Mouse (Mus musculus) left cerebral cortex, postnatal 14 days (tissue): Measurements from ENCODE around the gene Scn1b. TPM values are rescaled to one million over a fixed set of nuclear protein-coding genes. Genes with fewer than 3 reads are reported as not detected.

Experiments
- DNase-seq, 2 experiments: peaks; one replicate each; pipeline ENCODE4 v3.0.0; 2021 to 2022; ENCODE audit warnings: low spot score in 2 of 2, mixed read lengths in 1 of 2
- intact Hi-C: fragments of 180-260 bp; cut with DNase I; formaldehyde crosslinking; loops from one replicate; pipeline ENCODE4 v1.15.1; 2025
- total RNA-seq, 2 experiments: library from RNA; stranded (reverse); gene quantifications; 2 replicates each; pipeline ENCODE4 v1.2.3; 2021

Gene Scn1b
- total RNA-seq, 2 experiments from 2014 or later: 359 to 374 TPM

DNA sequence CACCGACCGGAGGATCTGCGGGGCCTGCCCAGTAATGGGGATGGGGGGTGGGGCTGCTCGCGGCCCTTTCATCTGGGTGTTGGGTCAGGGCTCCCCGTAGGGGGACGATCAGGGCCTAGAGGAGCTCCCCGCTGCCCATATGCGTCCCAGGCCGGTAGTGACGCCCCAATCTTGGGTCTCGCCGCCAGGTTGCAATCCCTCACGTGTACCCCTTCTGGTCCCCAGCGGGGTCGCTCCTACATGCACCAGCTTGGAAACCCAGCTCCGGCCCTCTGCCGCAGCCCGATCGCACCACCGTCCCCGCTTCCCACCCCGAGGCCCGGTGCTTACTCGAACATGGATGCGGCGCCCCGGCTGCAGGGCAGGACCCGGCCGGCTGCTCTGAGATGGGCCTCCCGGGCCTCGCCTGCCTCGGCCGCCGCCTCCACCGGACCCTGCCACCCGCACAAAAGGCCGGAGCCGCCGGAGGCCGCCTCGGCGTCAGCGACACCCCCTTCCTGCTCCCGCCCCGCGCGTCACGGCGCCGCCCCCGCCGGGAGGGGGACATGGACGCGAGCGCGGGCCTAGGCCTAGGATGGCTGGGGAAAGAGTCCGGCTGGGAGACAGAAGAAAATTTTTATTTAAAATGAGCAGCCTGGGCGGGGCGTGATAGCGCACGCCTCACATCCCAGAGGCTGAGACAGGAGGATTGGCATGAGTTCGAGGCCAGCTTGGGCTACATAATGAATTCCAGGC is 23.9 kb upstream of the Scn1b start:
- intact Hi-C loops: no loop called here
- DNase-seq: peak; percentile 79 to 87

DNA sequence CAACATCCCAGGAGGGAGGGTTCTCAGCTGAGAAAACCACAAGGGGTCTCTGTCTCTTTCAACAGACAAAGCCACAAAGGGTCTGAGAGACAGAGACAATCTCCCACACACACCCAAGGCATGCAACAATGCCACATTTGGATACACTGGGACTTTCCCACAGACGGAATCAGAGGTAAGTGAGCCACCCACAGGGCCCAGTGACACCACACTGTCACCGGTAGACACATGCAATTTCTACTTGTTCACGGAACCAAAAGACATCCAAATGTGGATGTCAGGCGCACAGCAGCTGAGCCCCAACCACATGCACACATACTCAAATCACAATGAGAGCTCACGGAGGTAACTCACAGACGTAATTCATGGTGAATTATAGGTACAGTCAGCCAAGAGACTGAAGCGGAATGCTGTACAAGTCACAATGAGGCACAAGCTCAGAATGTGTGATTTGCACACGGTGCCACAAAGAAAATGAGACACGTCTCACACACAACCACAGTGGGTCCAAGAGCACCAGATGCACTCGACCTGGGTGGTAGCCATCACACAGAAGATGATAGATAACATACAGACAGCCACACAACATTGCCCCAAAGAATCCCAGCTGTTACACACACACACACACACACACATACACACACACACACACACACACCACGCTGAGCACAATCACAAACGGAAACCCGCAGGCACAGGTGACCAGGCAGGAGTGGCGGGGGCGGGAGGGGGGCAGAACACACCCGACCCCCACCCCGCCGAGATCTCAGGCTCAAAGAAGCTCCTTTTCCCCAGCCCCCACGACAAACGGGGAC is 23.2 kb upstream of the Scn1b start:
- intact Hi-C loops: no loop called here
- DNase-seq: peak in 1 of 2 experiments; percentile 86

GRCm38 (mm10) chr7:31149271-31149670 is 22.5 kb upstream of the Scn1b start:
- intact Hi-C loops: no loop called here
- DNase-seq: no peak

- intact Hi-C loops: no loop called here
- DNase-seq: peak in 1 of 2 experiments; percentile 51
Measured at GRCm38 (mm10) chr7:31148756-31149155, 22.0 kb upstream of the Scn1b start.

GRCm38 (mm10) chr7:31148086-31148485 is 21.3 kb upstream of the Scn1b start:
- intact Hi-C loops: no loop called here
- DNase-seq: no peak

- DNase-seq: no peak
- intact Hi-C loops: no loop called here
Measured at GRCm38 (mm10) chr7:31145596-31146160, 18.9 kb upstream of the Scn1b start.

DNA sequence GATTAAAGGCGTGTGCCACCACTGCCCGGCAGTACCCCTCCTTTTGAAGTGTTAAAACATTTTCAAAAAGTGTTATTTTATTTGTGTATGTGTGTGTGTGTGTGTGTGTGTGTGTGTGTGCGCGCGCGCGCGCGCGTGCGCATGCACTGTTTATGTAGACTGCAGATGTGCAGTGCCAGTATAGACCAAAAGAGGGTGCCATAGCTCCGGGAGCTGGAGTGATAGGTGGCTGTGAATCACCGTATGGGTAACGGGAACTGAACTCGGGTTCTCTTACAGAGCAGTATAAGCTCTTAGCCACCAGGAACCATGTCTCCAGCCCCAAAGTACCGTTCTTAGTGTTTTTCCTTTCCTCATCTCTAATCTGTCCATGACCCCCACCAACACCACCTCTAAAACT is 18.1 kb upstream of the Scn1b start:
- DNase-seq: peak in 1 of 2 experiments; percentile 13
- intact Hi-C loops: no loop called here

GRCm38 (mm10) chr7:31140941-31141340 is 14.1 kb upstream of the Scn1b start:
- no peak for DNase-seq
- intact Hi-C loops: no loop called here

DNA sequence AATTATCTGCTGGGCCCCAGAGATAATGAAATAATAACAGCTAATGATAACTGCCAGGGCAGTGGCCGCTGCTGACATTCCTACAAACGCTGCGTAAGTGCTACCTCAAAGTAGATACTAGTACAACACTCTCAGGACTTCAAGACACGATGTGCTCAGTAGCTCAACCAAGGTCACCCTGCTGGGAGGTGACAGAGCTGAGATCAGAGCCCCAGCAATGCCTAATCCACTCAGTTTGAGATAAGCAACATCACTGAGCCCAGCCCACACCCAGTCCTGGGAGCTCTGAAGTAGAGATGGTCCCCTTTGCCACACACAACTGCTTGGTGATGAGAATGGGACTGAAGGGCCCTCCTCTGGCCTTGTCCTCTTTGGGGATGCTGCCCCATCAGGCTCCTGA is 13.5 kb upstream of the Scn1b start:
- intact Hi-C loops: no loop called here
- DNase-seq: no peak

DNA sequence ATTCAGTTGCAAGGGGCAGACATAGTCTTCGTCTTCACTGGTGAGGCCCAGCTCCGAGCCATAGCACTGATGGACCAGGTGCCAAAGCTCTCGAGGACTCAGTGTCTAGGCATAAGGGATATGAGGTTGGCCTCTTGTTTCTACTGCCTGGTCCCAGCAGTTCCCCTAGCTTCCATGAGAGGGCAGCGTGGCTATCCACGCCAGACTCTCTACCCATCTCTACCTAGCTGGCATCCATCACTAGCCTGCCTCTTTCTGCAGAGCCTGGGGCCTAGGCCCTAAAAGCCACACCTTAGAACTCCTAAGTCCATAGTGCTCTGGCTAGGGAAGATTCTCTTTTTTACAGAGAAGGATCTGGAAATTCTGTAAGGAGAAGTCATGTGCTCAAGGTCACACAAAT is 13.0 kb upstream of the Scn1b start:
- peak; percentile 70 to 82 for DNase-seq
- intact Hi-C loops: no loop called here

GRCm38 (mm10) chr7:31135717-31136116 is 8.9 kb upstream of the Scn1b start:
- DNase-seq: no peak
- intact Hi-C loops: no loop called here

DNA sequence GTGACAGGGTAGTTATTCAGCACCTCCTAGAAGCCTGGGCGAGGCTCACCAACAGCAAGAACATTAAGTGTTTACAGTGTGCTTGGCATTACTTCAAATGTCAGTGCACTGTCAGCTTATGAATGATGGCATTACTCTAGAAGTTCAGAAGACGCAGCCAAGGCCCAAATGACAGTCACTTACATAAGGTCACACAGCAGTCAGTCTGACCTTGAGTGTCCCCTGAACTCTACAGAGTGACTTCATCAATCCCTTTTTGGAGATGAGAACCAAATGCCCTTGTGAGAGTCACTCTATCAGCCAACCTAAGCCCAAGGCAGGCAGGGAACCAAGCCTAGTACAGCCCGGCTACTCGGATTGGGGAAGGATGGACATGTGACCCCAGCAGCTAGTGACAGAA is 5.1 kb upstream of the Scn1b start:
- intact Hi-C loops: loop anchor here (5.0 kb wide), 1 partner anchor 45 kb away; no protein-coding TSS in a partner anchor
- no peak for DNase-seq

DNA sequence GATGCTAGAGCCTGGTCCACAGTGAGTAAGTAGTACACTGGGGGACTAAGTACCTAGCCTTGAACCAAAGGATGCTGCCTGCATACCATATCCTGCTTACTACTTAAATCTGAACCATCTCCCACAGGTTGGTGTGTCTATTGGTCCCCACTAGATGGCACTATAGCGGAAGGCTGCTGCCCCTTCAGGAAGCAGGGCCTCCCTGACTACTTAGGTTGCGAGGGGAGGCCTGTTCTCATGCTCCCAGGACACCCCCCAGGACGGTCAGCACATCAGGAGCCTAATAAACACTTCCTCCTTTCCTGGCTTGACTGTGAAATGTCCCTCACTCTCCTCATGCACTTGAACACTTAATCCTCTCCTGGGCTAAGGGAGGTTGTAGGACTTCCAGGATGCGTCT is 4.0 kb upstream of the Scn1b start:
- intact Hi-C loops: loop anchor here (5.0 kb wide), 1 partner anchor 46 kb away; no protein-coding TSS in a partner anchor
- DNase-seq: peak; percentile 65 to 74

GRCm38 (mm10) chr7:31130197-31130596 is 3.4 kb upstream of the Scn1b start:
- no peak for DNase-seq
- intact Hi-C loops: loop anchor here (5.0 kb wide), 1 partner anchor 47 kb away; no protein-coding TSS in a partner anchor

GRCm38 (mm10) chr7:31128157-31128705 is 1.4 kb upstream of the Scn1b start:
- DNase-seq: no peak
- intact Hi-C loops: no loop called here

DNA sequence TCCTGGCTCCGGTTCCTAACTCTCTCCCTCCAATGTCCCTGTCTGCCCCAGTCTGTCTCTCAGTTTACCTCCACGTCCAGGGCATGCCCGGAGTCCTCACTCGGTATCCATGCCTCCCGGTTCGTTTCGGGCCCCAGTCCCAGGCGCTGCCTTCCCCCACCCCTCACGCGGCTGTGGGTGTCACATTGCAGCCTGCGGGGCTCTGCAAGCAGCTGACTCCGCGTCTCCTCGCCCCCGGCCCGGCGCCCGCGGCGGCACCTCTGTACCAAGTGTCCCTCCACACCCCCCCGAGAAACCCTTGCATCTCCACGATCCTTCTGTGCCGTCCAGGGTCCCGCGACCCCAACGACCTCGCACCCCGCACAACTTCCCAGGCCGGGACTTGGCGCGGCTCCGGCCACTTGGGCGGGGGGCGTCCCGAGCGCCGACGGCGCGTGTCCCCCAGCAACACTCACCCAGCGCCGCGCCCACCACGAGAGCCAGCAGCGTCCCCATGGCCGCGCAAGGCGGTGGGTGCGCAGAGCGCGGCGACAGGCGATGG is 522 bp downstream of the Scn1b start:
- intact Hi-C loops: no loop called here
- DNase-seq: peak in 1 of 2 experiments; percentile 68

GRCm38 (mm10) chr7:31125116-31125515 is 1.7 kb downstream of the Scn1b start:
- intact Hi-C loops: no loop called here
- no peak for DNase-seq

DNA sequence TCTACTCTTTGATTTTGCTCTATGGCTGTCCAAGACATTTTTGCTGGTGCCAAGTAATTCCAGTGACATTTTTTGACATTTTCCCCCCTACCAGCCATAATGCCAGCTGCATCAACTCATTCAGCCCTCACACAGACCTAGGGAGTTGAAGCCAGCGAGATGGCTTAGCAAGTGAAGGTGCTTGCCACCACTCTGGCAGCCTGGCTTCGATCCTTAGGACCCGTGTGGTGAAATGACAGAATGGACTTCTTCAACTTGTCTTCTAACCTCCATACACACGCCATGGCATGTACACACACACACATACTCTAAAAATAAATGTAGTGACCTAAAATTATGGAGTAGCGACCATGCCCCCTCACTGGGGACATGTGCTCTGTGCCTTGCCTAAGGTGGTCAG is 2.4 kb downstream of the Scn1b start:
- intact Hi-C loops: no loop called here
- no peak for DNase-seq

DNA sequence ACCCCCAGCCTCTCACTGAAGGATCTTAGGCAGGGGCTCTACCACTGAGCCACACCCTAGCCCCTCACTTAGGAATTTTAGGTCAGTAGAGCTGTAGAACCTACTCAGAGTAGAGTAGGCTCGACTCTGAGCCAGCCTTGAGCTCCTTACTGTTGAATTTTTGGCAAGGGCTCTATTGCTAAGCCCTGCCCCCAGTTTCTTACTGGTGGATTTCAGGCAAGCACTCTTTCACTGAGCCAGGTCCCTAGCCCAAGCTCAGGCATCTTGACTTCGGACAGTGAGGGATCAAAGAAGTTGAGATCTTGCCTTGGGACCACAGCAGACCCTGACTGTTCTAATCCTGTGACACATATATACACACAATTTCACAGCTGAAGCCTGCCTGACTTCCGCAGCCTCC is 3.1 kb downstream of the Scn1b start:
- DNase-seq: no peak
- intact Hi-C loops: no loop called here
